Mouse (Mus musculus): ENCODE measurements at regions not wholly inside any gene's neighbourhood (a gene's known extent, or its start where the extent isn't known, plus 50 kb on each side); places are given as distances from the start of the nearest gene placed in this dataset.
A peak's percentile ranks its signal among the peaks of the same experiment; 100 is the strongest.

DNA sequence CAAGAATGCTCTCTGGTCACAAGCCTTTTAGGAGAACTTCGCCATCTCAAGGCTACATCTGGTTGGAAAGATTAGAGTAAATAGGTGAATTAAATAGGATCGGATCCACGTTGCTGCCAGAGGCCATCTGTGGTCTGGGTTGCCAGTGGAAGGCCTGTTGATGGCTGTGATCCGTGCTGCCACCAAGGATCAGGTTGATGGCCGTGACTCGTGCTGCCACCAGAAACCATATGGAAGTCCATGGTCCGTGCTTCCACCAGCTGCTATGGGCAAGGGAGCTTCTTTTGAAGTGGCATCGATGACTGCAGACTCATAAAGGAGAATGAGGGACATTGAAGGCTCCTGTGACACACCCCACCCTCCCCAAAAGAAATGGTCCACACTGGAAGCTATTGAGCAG, 79.6 kb downstream of the Atp1a1 start:
- DNase-seq (ENCODE audit: low spot score in 2 of 2) = no peak

GRCm38 (mm10) chr3:101524444-101524843, 80.0 kb downstream of the Atp1a1 start:
- no peak for DNase-seq (ENCODE audit: low spot score in 2 of 2)

DNA sequence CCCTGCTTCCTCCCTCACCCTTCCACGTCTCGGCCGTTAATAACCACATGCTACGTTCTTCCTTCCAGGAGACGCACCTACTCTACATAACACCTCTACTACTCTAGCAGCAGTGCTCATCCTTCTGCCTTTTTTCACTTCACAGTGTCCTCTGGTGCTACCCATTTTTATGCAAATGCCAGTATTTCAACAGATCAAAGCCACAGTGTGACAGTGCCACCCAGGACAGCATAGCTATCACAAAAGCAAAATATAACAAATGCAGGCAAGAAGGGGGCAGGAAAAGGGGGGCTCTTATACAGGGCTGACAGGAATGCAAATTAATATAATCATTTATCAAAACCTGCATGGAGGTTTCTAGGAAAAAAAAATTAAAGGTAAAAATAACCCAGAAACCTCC, 81.2 kb downstream of the Atp1a1 start:
- DNase-seq (ENCODE audit: low spot score in 2 of 2) = no peak

DNA sequence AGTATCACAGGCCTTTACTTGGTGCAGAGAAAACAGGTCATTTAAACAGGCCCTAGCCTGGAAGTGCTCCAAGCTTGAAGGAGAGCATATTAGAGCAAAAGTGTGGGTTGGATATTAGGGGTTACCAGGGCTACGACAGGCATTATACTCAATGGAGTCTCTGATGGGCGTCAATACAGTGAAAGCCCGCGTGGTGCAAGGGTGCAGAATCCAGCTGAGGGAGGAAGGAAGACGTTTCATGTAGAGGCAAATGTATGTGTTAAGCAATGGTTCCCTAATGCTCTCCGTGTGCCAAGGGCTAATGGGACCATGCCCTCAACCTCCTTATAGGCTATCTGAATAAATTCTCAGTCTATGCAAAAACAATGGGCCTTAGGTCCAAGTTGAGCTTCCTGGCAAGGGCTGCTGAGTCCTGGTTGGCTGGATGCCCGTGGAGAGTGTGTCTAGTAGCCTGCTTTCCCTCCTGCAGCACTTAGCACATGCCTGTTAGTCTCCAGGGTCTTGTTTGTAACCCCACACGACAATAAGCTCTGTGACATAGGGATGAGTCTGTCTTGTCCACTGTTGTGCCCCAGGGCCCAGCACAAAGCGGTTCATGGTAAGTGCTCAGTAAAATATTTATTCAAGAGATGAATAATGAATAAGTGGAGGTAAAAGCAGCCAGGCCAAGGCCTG, 82.1 kb downstream of the Atp1a1 start:
- peak in 1 of 2 experiments; percentile 60 for DNase-seq (ENCODE audit: low spot score in 2 of 2)

- DNase-seq (ENCODE audit: low spot score in 2 of 2) = no peak
Measured at GRCm38 (mm10) chr3:101521155-101521554, 83.3 kb downstream of the Atp1a1 start.

DNA sequence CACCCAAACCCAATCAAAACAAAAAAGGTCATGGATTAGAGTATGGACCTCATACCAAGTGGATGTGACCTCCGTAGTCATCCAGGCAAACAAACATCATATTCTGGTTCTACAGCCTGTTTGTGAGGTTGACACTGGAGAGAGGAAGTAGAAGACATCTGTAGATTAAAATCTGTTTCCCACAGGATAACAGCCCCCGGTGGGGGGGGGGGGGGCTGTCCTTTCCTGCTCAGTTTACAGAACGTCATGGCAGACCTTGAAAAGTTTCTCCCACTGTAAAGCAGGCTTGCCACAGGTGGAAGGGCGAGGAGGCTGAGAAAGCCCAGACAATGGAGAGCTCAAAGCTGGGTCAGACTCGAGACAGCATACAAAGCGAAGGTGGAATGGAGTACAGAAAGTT, 84.4 kb downstream of the Atp1a1 start:
- DNase-seq (ENCODE audit: low spot score in 2 of 2) = no peak

GRCm38 (mm10) chr3:101519551-101519950, 84.9 kb downstream of the Atp1a1 start:
- DNase-seq (ENCODE audit: low spot score in 2 of 2) = no peak

GRCm38 (mm10) chr3:101518810-101519209, 85.7 kb downstream of the Atp1a1 start:
- no peak for DNase-seq (ENCODE audit: low spot score in 2 of 2)

- no peak for DNase-seq (ENCODE audit: low spot score in 2 of 2)
Measured at GRCm38 (mm10) chr3:101517547-101517946, 86.9 kb downstream of the Atp1a1 start.

- DNase-seq (ENCODE audit: low spot score in 2 of 2) = no peak
Measured at GRCm38 (mm10) chr3:101516781-101517499, 87.5 kb downstream of the Atp1a1 start.

GRCm38 (mm10) chr3:101515566-101515965, 88.9 kb downstream of the Atp1a1 start:
- no peak for DNase-seq (ENCODE audit: low spot score in 2 of 2)

- DNase-seq (ENCODE audit: low spot score in 2 of 2) = no peak
Measured at GRCm38 (mm10) chr3:101513611-101514311, 90.7 kb downstream of the Atp1a1 start.

Data from right cerebral cortex, postnatal 10 days (tissue).